In the genomic region with DNA sequence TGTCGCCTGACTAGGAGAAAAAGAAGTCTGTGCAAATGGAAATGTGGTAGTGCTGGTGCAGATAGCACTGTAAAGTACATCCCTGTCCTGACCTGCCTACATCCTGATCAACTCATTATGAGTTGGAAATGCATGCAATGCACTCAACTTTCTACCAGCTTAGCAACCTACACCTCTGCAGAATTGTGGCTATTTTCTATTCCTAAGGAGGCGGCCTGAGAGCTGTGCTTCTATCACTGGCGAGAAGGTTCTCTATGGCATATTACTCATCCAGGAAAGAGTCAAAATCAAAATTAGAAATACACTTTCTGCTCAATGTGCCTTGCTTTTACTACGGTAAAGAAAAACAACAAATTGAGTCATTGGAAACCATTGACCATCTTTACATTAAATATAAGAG, we compare ENCODE assay signal across 18 mouse cellular contexts.
DNase-seq lines count a peak whose midpoint lies in the region; TF ChIP-seq lines count a peak whose summit lies in the region.
"Had no signal": no experiment of that assay in that cellular context is flagged by ENCODE, and none has a peak within 500 bp of the region (broad histone marks: within the 10 kb centered on the region; RNA-seq: fewer than 3 reads in every experiment).

No protein-coding gene starts in this region.

- no peak overlapping the region for H3K4me3 ChIP-seq in left cerebral cortex, adult 2 months
- H3K4me3 ChIP-seq: embryonic facial prominence, embryonic 10.5 days; embryonic facial prominence, embryonic 12.5 days; forebrain, embryonic 13.5 days; forebrain, embryonic 15.5 days had no signal

- no peak for DNase-seq in left cerebral cortex, adult 2 months (ENCODE audit: extremely low spot score in 1 of 2, low spot score in 2 of 2)
- no peak for DNase-seq in left cerebral cortex, adult 9 months (ENCODE audit: low spot score in 2 of 2)
- peak; percentile 8 to 13 for DNase-seq in right cerebral cortex, adult 2 months (ENCODE audit: low spot score in 2 of 2)
- DNase-seq in right cerebral cortex, postnatal 25 days = no peak
- DNase-seq in telencephalon, adult 2 months (ENCODE audit: low read depth, low spot score) = peak; percentile 39
- DNase-seq in heart, postnatal 25 days (ENCODE audit: low spot score) = no peak
- DNase-seq: adrenal gland, adult 2 months; adrenal gland, postnatal 10 days; adrenal gland, postnatal 25 days; cerebellum, adult 11-12 months; cerebellum, adult 2 months; cerebellum, adult 9-10 months; cerebellum, postnatal 10 days; cerebellum, postnatal 25 days had no signal

- intact Hi-C loops in left cerebral cortex, adult 2 months (cut with DNase I) = loop anchor here (1.0 kb wide), 1 partner anchor 11 kb away; no protein-coding TSS in a partner anchor
- intact Hi-C loops in heart, postnatal 25 days (cut with DNase I) = no loop called here

- TF ChIP-seq CTCF in left cerebral cortex, adult 2 months (IDR thresholded peaks at IDR 0.05) = no peak

- 0 out of 2 replicates have a peak overlapping the region, but pooled peaks have one; percentile 8 for H3K27ac ChIP-seq in left cerebral cortex, adult 2 months
- H3K27ac ChIP-seq: embryonic facial prominence, embryonic 10.5 days; embryonic facial prominence, embryonic 12.5 days; forebrain, embryonic 13.5 days; forebrain, embryonic 15.5 days had no signal

Comparison
In these comparisons a context has a peak if more than half of its experiments do, and no peak if none do; other contexts are left out.
1. DNase-seq: peak in right cerebral cortex, adult 2 months (2 of 2) and telencephalon, adult 2 months (single experiment); none in left cerebral cortex, adult 2 months (0 of 2), left cerebral cortex, adult 9 months (0 of 2), right cerebral cortex, postnatal 25 days (single experiment) and heart, postnatal 25 days (single experiment).